Mouse (Mus musculus): ENCODE measurements at regions not wholly inside any gene's neighbourhood (a gene's known extent, or its start where the extent isn't known, plus 50 kb on each side); places are given as distances from the start of the nearest gene placed in this dataset.

DNA sequence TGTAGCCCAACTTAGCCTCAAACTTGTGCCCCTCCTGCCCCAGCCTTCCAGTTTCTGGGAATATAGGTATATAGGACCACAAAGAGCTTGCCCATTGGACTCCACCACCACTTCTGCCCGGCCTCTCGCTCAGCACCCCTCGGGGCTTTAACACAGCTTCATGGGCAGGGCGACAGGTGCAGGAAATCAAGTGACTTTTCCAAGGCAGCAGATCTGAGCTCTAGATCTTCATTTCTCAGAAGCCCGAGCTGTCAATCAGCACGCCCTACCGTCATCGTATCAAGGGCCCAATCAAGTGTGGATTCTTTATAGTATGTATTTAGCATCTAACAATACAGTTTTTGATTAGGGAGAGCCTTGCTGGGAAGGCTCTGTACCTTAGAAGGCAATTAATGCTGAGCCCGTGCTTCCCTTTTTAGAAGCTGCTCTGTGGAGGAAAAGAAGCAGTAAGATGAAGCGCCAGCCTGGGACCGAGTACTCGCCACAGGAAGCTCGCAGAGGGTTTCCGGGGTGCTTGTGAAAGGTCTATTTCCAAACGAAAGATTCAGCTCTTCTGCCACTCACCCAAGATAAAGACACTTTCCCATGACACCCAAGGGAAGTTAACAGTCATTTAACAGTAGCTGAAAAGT lies 56.9 kb upstream of the E2f3 start:
- DNase-seq (ENCODE audit: low spot score), result no peak

DNA sequence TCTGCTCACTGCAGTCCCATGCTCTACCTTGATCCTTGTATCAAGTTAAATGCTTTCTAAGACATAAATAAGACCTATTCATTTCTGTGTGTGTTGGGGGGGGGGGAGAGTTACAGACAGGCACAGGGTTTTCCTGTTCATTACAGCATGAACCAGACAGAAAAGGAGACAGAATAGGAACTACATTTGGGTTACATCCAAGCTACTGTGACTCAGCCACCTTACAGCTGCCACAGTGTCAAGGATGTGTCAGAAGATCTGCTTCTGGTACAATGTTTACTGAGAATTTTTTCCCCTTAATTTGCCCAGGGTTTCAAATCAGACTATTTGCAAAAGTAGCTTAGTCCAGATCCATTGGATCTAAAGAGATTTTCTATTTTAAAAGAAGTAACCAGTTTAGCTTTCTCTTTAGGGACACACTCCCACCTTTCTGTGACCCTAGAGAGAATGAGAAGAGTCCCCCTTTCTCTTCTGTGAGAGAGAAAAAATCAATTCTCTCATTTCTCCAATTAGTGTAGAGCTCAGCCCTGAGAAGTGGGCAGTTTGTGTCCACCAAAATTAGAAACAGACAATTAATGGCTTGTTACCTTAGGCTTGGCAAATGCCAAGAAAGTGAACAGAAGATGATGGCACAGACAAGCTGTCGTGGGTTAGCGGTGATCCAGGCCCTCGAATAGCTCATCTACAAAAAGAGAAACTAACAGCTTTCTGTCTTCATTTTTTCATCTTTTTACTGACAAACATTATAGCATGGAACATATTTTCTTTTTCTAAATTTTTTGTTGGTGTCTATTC lies 55.8 kb upstream of the E2f3 start:
- DNase-seq (ENCODE audit: low spot score), result no peak

DNA sequence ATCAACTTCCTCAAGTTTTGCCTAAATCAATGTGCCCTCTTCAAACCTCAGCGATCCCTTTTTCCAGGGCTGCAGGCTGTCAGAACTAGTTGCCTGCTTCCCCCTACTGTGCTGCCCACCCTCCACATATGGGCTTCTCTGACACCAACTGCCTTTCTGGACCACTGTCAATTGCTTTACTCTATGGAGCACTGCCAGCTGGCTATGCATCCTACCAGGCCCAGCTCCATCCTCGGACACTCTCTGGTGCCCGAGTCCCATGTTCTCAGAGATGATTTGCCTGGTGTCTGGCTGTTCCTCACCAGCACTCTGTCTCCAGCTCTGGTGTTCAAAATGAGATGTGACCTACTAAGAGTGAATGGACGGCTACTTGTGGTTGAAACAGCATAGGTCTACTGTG lies 54.4 kb upstream of the E2f3 start:
- no peak for DNase-seq (ENCODE audit: low spot score)

DNA sequence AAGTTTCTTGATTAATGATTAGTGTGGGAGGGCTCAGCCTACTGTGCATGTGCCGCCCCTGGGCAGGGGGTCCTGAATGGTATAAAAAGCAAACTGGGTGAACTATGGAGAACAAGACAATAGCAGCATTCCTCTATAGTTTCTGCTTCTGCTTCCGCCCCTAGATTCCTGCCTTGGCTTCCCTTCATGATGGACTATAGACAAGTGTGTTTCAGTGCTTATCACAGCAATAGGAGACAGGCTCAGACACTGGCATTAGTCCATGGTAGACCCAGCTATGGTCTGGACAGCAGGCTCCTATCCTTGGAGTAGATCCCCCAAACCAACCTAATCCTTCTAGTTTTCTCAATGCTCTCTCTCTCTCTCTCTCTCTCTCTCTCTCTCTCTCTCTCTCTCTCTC lies 53.9 kb upstream of the E2f3 start:
- DNase-seq (ENCODE audit: low spot score), result no peak

DNA sequence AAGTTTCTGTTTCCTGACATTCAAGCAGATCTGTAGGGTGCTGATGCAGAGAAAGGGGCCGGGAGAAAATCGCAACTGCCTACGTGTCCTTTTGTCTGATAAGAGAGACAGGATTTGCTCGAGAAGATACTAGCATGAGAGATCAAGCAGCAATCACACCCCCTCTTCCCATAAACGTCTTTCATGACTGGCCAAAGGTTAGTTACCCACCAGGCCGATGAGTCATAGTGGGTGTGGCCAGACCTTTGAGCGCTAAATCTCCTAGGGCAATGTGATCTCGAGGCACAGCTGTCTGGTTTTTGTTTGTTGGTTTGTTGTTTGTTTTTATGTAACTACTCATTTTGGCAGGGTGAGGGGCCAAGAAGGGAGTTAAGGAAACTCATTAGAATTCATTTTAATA lies 50.7 kb upstream of the E2f3 start:
- no peak for DNase-seq (ENCODE audit: low spot score)

DNA sequence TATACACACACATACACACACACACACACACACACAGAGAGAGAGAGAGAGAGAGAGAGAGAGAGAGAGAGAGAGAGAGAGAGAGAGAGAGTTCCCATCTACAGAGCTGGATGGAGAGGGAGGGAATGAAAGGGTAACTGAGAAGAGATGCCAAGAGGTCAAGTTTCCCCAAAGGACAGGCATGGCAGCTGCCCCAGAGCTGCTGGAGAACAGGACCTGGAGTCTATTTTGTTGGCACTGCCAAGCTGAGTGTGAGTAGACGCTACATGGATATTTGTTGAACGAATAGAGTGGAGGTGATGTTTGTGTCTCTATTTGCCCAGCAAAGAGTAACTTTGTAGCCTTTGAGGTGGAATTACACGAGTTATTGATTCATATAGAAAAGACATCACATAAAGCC lies 50.2 kb upstream of the E2f3 start:
- no peak for DNase-seq (ENCODE audit: low spot score)

Data from retina, embryonic 14.5 days (tissue).